Comparison of ENCODE assay signal across 7 mouse cellular contexts in genomic region chr1:135171984-135172383, GRCm38 (mm10). TPM values are rescaled to one million over a fixed set of nuclear protein-coding genes. Genes with fewer than 3 reads are reported as not detected.
A peak's percentile ranks its signal among the peaks of the same experiment; 100 is the strongest.
DNase-seq lines count a peak whose midpoint lies in the region; ATAC-seq and TF ChIP-seq lines count a peak whose summit lies in the region.

No protein-coding gene starts in this region.

- H3K27ac ChIP-seq in MEL (ENCODE audit: control insufficient read depth, low read depth, low read length), result no peak overlapping the region
- H3K27ac ChIP-seq in forebrain, embryonic 10.5 days, result peak overlapping the region; percentile 20; the same call in 1 of the 2 replicates
- H3K27ac ChIP-seq in hindbrain, embryonic 13.5 days, result no peak overlapping the region
- H3K27ac ChIP-seq in midbrain, embryonic 11.5 days (ENCODE audit: low read depth, low read length), result no peak overlapping the region

- ATAC-seq in hindbrain, embryonic 13.5 days (ENCODE audit: low FRiP score), result peak; percentile 72
- peak; percentile 58; the same call in 1 of the 2 replicates for ATAC-seq in midbrain, embryonic 11.5 days (ENCODE audit: low FRiP score)

- WGBS in forebrain, embryonic 10.5 days, result 54% methylated on average over 6 of the region's 6 CpGs
- WGBS in hindbrain, embryonic 13.5 days, result 56% methylated on average over 6 of the region's 6 CpGs
- WGBS in midbrain, embryonic 11.5 days, result 59% methylated on average over 6 of the region's 6 CpGs

- TF ChIP-seq EP300 in MEL (IDR thresholded peaks at IDR 0.05; ENCODE audit: low read depth in 1 of 2, low read length in 2 of 2), result no peak

- TF ChIP-seq CTCF in MEL (IDR thresholded peaks at IDR 0.05 in 2 of 3, conservative IDR thresholded peaks at IDR 0.05 in 1 of 3; ENCODE audit: control insufficient read depth in 1 of 3, insufficient read depth in 1 of 3, low read depth in 2 of 3, low read length in 3 of 3, poor library complexity in 1 of 3, severe bottlenecking in 1 of 3), result peak; percentile 29 to 77 (median 38); a peak in 5 of 6 replicates

- no peaks in the 10 kb centered on the region for H3K36me3 ChIP-seq in MEL (ENCODE audit: control insufficient read depth in 1 of 2, insufficient read depth in 2 of 2, low read length in 2 of 2)
- no peaks in the 10 kb centered on the region for H3K36me3 ChIP-seq in forebrain, embryonic 10.5 days (replicated peaks)
- no peaks in the 10 kb centered on the region for H3K36me3 ChIP-seq in hindbrain, embryonic 13.5 days
- H3K36me3 ChIP-seq in midbrain, embryonic 11.5 days (ENCODE audit: control insufficient read depth, insufficient read depth, low read length), result no peaks in the 10 kb centered on the region

- peak; percentile 69 for DNase-seq in MEL (ENCODE audit: low read depth, low spot score)
- peak; percentile 45 for DNase-seq in adrenal gland, postnatal 25 days
- DNase-seq in forebrain, embryonic 10.5 days (ENCODE audit: extremely low spot score, low spot score), result peak; percentile 39
- DNase-seq in left cerebral cortex, postnatal 10 days (ENCODE audit: extremely low spot score in 1 of 2, low spot score in 2 of 2), result peak; percentile 69 to 74
- DNase-seq in midbrain, embryonic 11.5 days (ENCODE audit: low spot score, missing footprints), result peak; percentile 91
- peak; percentile 80 for DNase-seq in telencephalon, adult 2 months (ENCODE audit: low read depth, low spot score)

- no peak overlapping the region for H3K9ac ChIP-seq in MEL (ENCODE audit: control insufficient read depth, low read depth, low read length, poor library complexity, severe bottlenecking)
- H3K9ac ChIP-seq in hindbrain, embryonic 13.5 days, result no peak overlapping the region
- no peak overlapping the region for H3K9ac ChIP-seq in midbrain, embryonic 11.5 days (ENCODE audit: low read length)

- H3K27me3 ChIP-seq in MEL (ENCODE audit: control insufficient read depth in 1 of 2, insufficient read depth in 2 of 2, low read length in 2 of 2), result peaks cover 0 to 1% of the 10 kb centered on the region in 2 experiments; a peak in 1 of 4 replicates
- H3K27me3 ChIP-seq in forebrain, embryonic 10.5 days (ENCODE audit: poor library complexity, severe bottlenecking), result no peaks in the 10 kb centered on the region
- H3K27me3 ChIP-seq in hindbrain, embryonic 13.5 days, result no peaks in the 10 kb centered on the region; the same call in 1 of the 2 replicates
- no peaks in the 10 kb centered on the region for H3K27me3 ChIP-seq in midbrain, embryonic 11.5 days (ENCODE audit: control insufficient read depth, insufficient read depth, low read length)

- intact Hi-C loops in left cerebral cortex, postnatal 10 days (cut with DNase I), result loop anchor here (2.0 kb wide), 1 partner anchor 87 kb away; the partner anchor contains the start of gene Elf3

- H3K4me3 ChIP-seq in MEL (ENCODE audit: control insufficient read depth in 1 of 2, insufficient read depth in 1 of 2, low read depth in 2 of 2, low read length in 2 of 2), result no peak overlapping the region
- H3K4me3 ChIP-seq in forebrain, embryonic 10.5 days, result no peak overlapping the region
- no peak overlapping the region for H3K4me3 ChIP-seq in hindbrain, embryonic 13.5 days
- no peak overlapping the region for H3K4me3 ChIP-seq in midbrain, embryonic 11.5 days (ENCODE audit: low read depth, low read length)

- no peaks in the 10 kb centered on the region for H3K9me3 ChIP-seq in MEL (replicated peaks; ENCODE audit: insufficient read depth, low read length)
- H3K9me3 ChIP-seq in forebrain, embryonic 10.5 days, result no peaks in the 10 kb centered on the region
- H3K9me3 ChIP-seq in hindbrain, embryonic 13.5 days, result no peaks in the 10 kb centered on the region
- no peaks in the 10 kb centered on the region for H3K9me3 ChIP-seq in midbrain, embryonic 11.5 days (ENCODE audit: control insufficient read depth, low read length)

- H3K4me1 ChIP-seq in MEL (ENCODE audit: control insufficient read depth in 1 of 2, insufficient read depth in 2 of 2, low read length in 2 of 2), result no peaks in the 10 kb centered on the region
- H3K4me1 ChIP-seq in forebrain, embryonic 10.5 days, result no peaks in the 10 kb centered on the region
- H3K4me1 ChIP-seq in hindbrain, embryonic 13.5 days (replicated peaks), result 0 out of 2 replicates have a peak, but pooled peaks cover 4% of the 10 kb centered on the region
- H3K4me1 ChIP-seq in midbrain, embryonic 11.5 days (ENCODE audit: control insufficient read depth, insufficient read depth, low read length), result no peaks in the 10 kb centered on the region

- no peak for TF ChIP-seq POLR2A in MEL (IDR thresholded peaks at IDR 0.05; ENCODE audit: control insufficient read depth in 1 of 2, insufficient read depth in 1 of 2, low read depth in 1 of 2, low read length in 2 of 2, poor library complexity in 1 of 2)

- peak; percentile 82 for TF ChIP-seq RAD21 in MEL (IDR thresholded peaks at IDR 0.05; ENCODE audit: low read depth, low read length)

- no peaks in the 10 kb centered on the region for H3K79me2 ChIP-seq in MEL (ENCODE audit: control insufficient read depth, insufficient read depth, low read length, poor library complexity)

- no peak overlapping the region for H3K4me2 ChIP-seq in hindbrain, embryonic 13.5 days
- H3K4me2 ChIP-seq in midbrain, embryonic 11.5 days, result no peak overlapping the region

TF ChIP-seq in MEL, 35 proteins besides CTCF, POLR2A, EP300 and RAD21:
- TF ChIP-seq ZC3H11A (IDR thresholded peaks at IDR 0.05; ENCODE audit: low read depth, low read length), result peak; percentile 89
- no peak for TF ChIP-seq MEF2A (IDR thresholded peaks at IDR 0.05; ENCODE audit: extremely low read depth, insufficient replicate concordance, low read depth, low read length, poor library complexity, severe bottlenecking)
- TF ChIP-seq UBTF (IDR thresholded peaks at IDR 0.05; ENCODE audit: borderline replicate concordance, insufficient read depth, low read depth, low read length), result no peak
- no peak for TF ChIP-seq ELF1 (IDR thresholded peaks at IDR 0.05; ENCODE audit: low read depth, low read length)
- peak; percentile 79 for TF ChIP-seq SMC3 (IDR thresholded peaks at IDR 0.05; ENCODE audit: low read depth, low read length)

RNA-seq across cellular contexts. Expression of gene Gpr37l1, which starts 4.5 kb away (rescaled TPM):
- total RNA-seq in MEL (2012; rRNA removed), result not detected in 2 replicates
- not detected for polyA plus RNA-seq in MEL (2012; ENCODE audit: insufficient read depth in 1 of 2, insufficient read length in 2 of 2, low read depth in 1 of 2, low replicate concordance in 2 of 2, missing spikeins in 1 of 2)
- 0.52 and 0.67 TPM in 2 replicates for total RNA-seq in adrenal gland, postnatal 25 days (2021)
- polyA plus RNA-seq in forebrain, embryonic 10.5 days (2016; fragmentation: Nextera tagmentation; extraction: Ambion mirVana), result not detected in 2 replicates
- polyA plus RNA-seq in hindbrain, embryonic 13.5 days (2015; fragmentation: Nextera tagmentation; extraction: Ambion mirVana), result 0.35 and 0.41 TPM in 2 replicates
- total RNA-seq in left cerebral cortex, postnatal 10 days (2021), result 10 to 100 TPM; 99.0 to 99.3 TPM
- not detected in 2 replicates for polyA plus RNA-seq in midbrain, embryonic 11.5 days (2014; fragmentation: Nextera tagmentation; extraction: Ambion mirVana)

RNA-seq across cellular contexts. Expression of gene Arl8a, which starts 25.4 kb away (rescaled TPM):
- 8.0 and 9.0 TPM in 2 replicates for total RNA-seq in MEL (2012; rRNA removed)
- 10 to 100 TPM in 1 of 2 experiments, not detected in 1; 47.7 TPM for polyA plus RNA-seq in MEL (2012; ENCODE audit: insufficient read depth in 1 of 2, insufficient read length in 2 of 2, low read depth in 1 of 2, low replicate concordance in 2 of 2, missing spikeins in 1 of 2)
- 47.8 and 59.0 TPM in 2 replicates for total RNA-seq in adrenal gland, postnatal 25 days (2021)
- polyA plus RNA-seq in forebrain, embryonic 10.5 days (2016; fragmentation: Nextera tagmentation; extraction: Ambion mirVana), result 37.6 and 39.2 TPM in 2 replicates
- 284 and 285 TPM in 2 replicates for polyA plus RNA-seq in hindbrain, embryonic 13.5 days (2015; fragmentation: Nextera tagmentation; extraction: Ambion mirVana)
- total RNA-seq in left cerebral cortex, postnatal 10 days (2021), result 100 to 1,000 TPM; 418 to 439 TPM
- polyA plus RNA-seq in midbrain, embryonic 11.5 days (2014; fragmentation: Nextera tagmentation; extraction: Ambion mirVana), result 61.3 and 72.2 TPM in 2 replicates

RNA-seq across cellular contexts. Expression of gene Ptpn7, which starts 39.5 kb away (rescaled TPM):
- 173 and 202 TPM in 2 replicates for total RNA-seq in MEL (2012; rRNA removed)
- 100 to 1,000 TPM in 1 of 2 experiments, not detected in 1; 215 TPM for polyA plus RNA-seq in MEL (2012; ENCODE audit: insufficient read depth in 1 of 2, insufficient read length in 2 of 2, low read depth in 1 of 2, low replicate concordance in 2 of 2, missing spikeins in 1 of 2)
- total RNA-seq in adrenal gland, postnatal 25 days (2021), result 1.4 and 1.5 TPM in 2 replicates
- polyA plus RNA-seq in forebrain, embryonic 10.5 days (2016; fragmentation: Nextera tagmentation; extraction: Ambion mirVana), result 1.9 and 2.3 TPM in 2 replicates
- 0.62 and 0.88 TPM in 2 replicates for polyA plus RNA-seq in hindbrain, embryonic 13.5 days (2015; fragmentation: Nextera tagmentation; extraction: Ambion mirVana)
- total RNA-seq in left cerebral cortex, postnatal 10 days (2021), result under 1 TPM in 1 of 2 experiments, not detected in 1; 0.22 TPM
- polyA plus RNA-seq in midbrain, embryonic 11.5 days (2014; fragmentation: Nextera tagmentation; extraction: Ambion mirVana), result 1.4 and 1.6 TPM in 2 replicates

Comparison
In these comparisons a context has a peak if more than half of its experiments do, and no peak if none do; other contexts are left out.
1. DNase-seq: peak in every context shown above with its lines; median percentile 91 in midbrain, embryonic 11.5 days; 80 in telencephalon, adult 2 months; 72 in left cerebral cortex, postnatal 10 days; 69 in MEL; 45 in adrenal gland, postnatal 25 days; 39 in forebrain, embryonic 10.5 days.
2. RNA of gene Ptpn7, which starts 39.5 kb away (polyA plus RNA-seq): 215 TPM in MEL; 1.9 to 2.3 TPM in forebrain, embryonic 10.5 days, 1.4 to 1.6 TPM in midbrain, embryonic 11.5 days and 0.62 to 0.88 TPM in hindbrain, embryonic 13.5 days; every median in the first group is over 10 times any median in the second.